ENCODE assay signal across 10 mouse cellular contexts in genomic region chr4:147937021-147937420, GRCm38 (mm10). TPM values are rescaled to one million over a fixed set of nuclear protein-coding genes. Genes with fewer than 3 reads are reported as not detected.
DNase-seq lines count a peak whose midpoint lies in the region; ATAC-seq and TF ChIP-seq lines count a peak whose summit lies in the region.
"Had no signal": no experiment of that assay in that cellular context is flagged by ENCODE, and none has a peak within 500 bp of the region (broad histone marks: within the 10 kb centered on the region; RNA-seq: fewer than 3 reads in every experiment).

No protein-coding gene starts in this region.

- DNase-seq in heart, postnatal 36 days = no peak
- DNase-seq in ES-E14 (ENCODE audit: low read depth, low spot score) = no peak
- no peak for DNase-seq in heart, postnatal 0 days (ENCODE audit: low spot score)
- no peak for DNase-seq in liver, postnatal 0 days
- no peak for DNase-seq in ovary, postnatal 14 days (ENCODE audit: low spot score)
- DNase-seq in cerebellum, postnatal 10 days = no peak
- DNase-seq in urinary bladder, postnatal 25 days (ENCODE audit: low spot score) = no peak

- WGBS in heart, embryonic 11.5 days (ENCODE audit: insufficient replicate concordance) = 53% methylated on average over 3 of the region's 3 CpGs
- WGBS in heart, postnatal 0 days = 41% methylated on average over 3 of the region's 3 CpGs
- 50% methylated on average over 3 of the region's 3 CpGs for WGBS in liver, postnatal 0 days (ENCODE audit: insufficient replicate concordance)

- no peak overlapping the region for H3K27ac ChIP-seq in heart, embryonic 11.5 days (ENCODE audit: low read depth, low read length)
- no peak overlapping the region for H3K27ac ChIP-seq in ES-E14 (ENCODE audit: insufficient read depth, low read depth, low read length, poor library complexity, severe bottlenecking)
- peak overlapping the region; percentile 76 for H3K27ac ChIP-seq in heart, postnatal 0 days (ENCODE audit: low read depth)
- H3K27ac ChIP-seq in liver, postnatal 0 days (ENCODE audit: low read depth) = peak overlapping the region; percentile 81; the same call in 1 of the 2 replicates

- no peak for TF ChIP-seq CTCF in heart, postnatal 0 days (IDR thresholded peaks at IDR 0.05; ENCODE audit: low read depth)
- TF ChIP-seq CTCF in liver, postnatal 0 days (IDR thresholded peaks at IDR 0.05; ENCODE audit: low read depth) = no peak

- in situ Hi-C loops in ES-E14 (cut with MboI; ENCODE audit: low sequenced_read_pairs in 2 of 2, unreplicated experiment in 2 of 2) = no loop called here

- no peaks in the 10 kb centered on the region for H3K9me3 ChIP-seq in heart, embryonic 11.5 days (replicated peaks; ENCODE audit: control insufficient read depth, low read length)
- no peaks in the 10 kb centered on the region for H3K9me3 ChIP-seq in ES-E14 (ENCODE audit: control insufficient read depth, insufficient read depth, low read depth, low read length)
- H3K9me3 ChIP-seq in heart, postnatal 0 days (replicated peaks; ENCODE audit: control insufficient read depth, low read length) = no peaks in the 10 kb centered on the region
- H3K9me3 ChIP-seq in liver, postnatal 0 days (ENCODE audit: low read length) = no peaks in the 10 kb centered on the region

- H3K4me3 ChIP-seq in heart, embryonic 11.5 days (ENCODE audit: low read depth, low read length) = peak overlapping the region; percentile 72
- H3K4me3 ChIP-seq in ES-E14 (ENCODE audit: insufficient read depth in 1 of 2, low read depth in 1 of 2, low read length in 2 of 2, poor library complexity in 1 of 2, severe bottlenecking in 1 of 2) = peak overlapping the region; percentile 68 to 90
- peak overlapping the region; percentile 87 for H3K4me3 ChIP-seq in heart, postnatal 0 days (ENCODE audit: low read depth, low read length)
- H3K4me3 ChIP-seq in liver, postnatal 0 days (ENCODE audit: low read depth, low read length) = peak overlapping the region; percentile 81

- peaks cover 13% of the 10 kb centered on the region for H3K4me1 ChIP-seq in heart, embryonic 11.5 days (ENCODE audit: control insufficient read depth, insufficient read depth, low read length)
- peaks cover 11 to 24% of the 10 kb centered on the region in 2 experiments for H3K4me1 ChIP-seq in ES-E14 (ENCODE audit: control insufficient read depth in 2 of 2, insufficient read depth in 2 of 2, low read length in 2 of 2, poor library complexity in 1 of 2)
- peaks cover 74% of the 10 kb centered on the region for H3K4me1 ChIP-seq in heart, postnatal 0 days (ENCODE audit: control insufficient read depth, insufficient read depth)
- peaks cover 43% of the 10 kb centered on the region for H3K4me1 ChIP-seq in liver, postnatal 0 days (ENCODE audit: insufficient read depth)

- no peaks in the 10 kb centered on the region for H3K36me3 ChIP-seq in heart, embryonic 11.5 days (ENCODE audit: control insufficient read depth, insufficient read depth, low read length)
- no peaks in the 10 kb centered on the region for H3K36me3 ChIP-seq in ES-E14 (ENCODE audit: control insufficient read depth, insufficient read depth, low read length, poor library complexity, severe bottlenecking)
- peaks cover 3% of the 10 kb centered on the region; the same call in 1 of the 2 replicates for H3K36me3 ChIP-seq in heart, postnatal 0 days (replicated peaks; ENCODE audit: control insufficient read depth, insufficient read depth, low read length)
- no peaks in the 10 kb centered on the region for H3K36me3 ChIP-seq in liver, postnatal 0 days (replicated peaks; ENCODE audit: insufficient read depth, low read length)

- H3K9ac ChIP-seq in heart, embryonic 11.5 days (ENCODE audit: low read depth, low read length) = no peak overlapping the region
- H3K9ac ChIP-seq in ES-E14 (ENCODE audit: insufficient read depth, low read depth, low read length, poor library complexity, severe bottlenecking) = peak overlapping the region; percentile 88; the same call in 1 of the 2 replicates
- H3K9ac ChIP-seq in heart, postnatal 0 days (replicated peaks; ENCODE audit: low read depth, low read length) = peak overlapping the region; percentile 88
- H3K9ac ChIP-seq in liver, postnatal 0 days (replicated peaks) = peak overlapping the region; percentile 80

- ATAC-seq in heart, embryonic 11.5 days (replicated peaks; ENCODE audit: insufficient number of reproducible peaks, low FRiP score, low TSS enrichment) = no peak
- ATAC-seq in heart, postnatal 0 days (ENCODE audit: insufficient read depth, low read depth) = no peak
- no peak for ATAC-seq in liver, postnatal 0 days

- H3K27me3 ChIP-seq in heart, embryonic 11.5 days (ENCODE audit: control insufficient read depth, insufficient read depth, low read length) = no peaks in the 10 kb centered on the region
- no peaks in the 10 kb centered on the region for H3K27me3 ChIP-seq in heart, postnatal 0 days (ENCODE audit: control insufficient read depth, insufficient read depth, low read length)
- H3K27me3 ChIP-seq in liver, postnatal 0 days (ENCODE audit: insufficient read depth, low read length) = no peaks in the 10 kb centered on the region

- peak overlapping the region; percentile 87 for H3K4me2 ChIP-seq in heart, embryonic 11.5 days
- peak overlapping the region; percentile 94 for H3K4me2 ChIP-seq in heart, postnatal 0 days (ENCODE audit: low read depth, low read length)
- peak overlapping the region; percentile 89 for H3K4me2 ChIP-seq in liver, postnatal 0 days (ENCODE audit: low read depth, low read length)

- no peak for TF ChIP-seq EP300 in heart, postnatal 0 days (IDR thresholded peaks at IDR 0.05; ENCODE audit: low read depth)
- no peak for TF ChIP-seq EP300 in liver, postnatal 0 days (IDR thresholded peaks at IDR 0.05; ENCODE audit: low read depth)

- intact Hi-C loops in heart, postnatal 36 days (cut with DNase I) = loop anchor here (2.0 kb wide), 1 partner anchor 32 kb away; the partner anchor contains the start of gene Mfn2

TF ChIP-seq in ES-E14, 5 proteins besides CTCF, POLR2A, EP300 and RAD21:
- TF ChIP-seq ZNF384 (IDR thresholded peaks at IDR 0.05; ENCODE audit: low read depth, low read length) (no peak), HCFC1 (IDR thresholded peaks at IDR 0.05; ENCODE audit: borderline replicate concordance, insufficient read depth, low read length) (no peak), MAFK (IDR thresholded peaks at IDR 0.05; ENCODE audit: insufficient read depth, low read depth, low read length) (no peak), ZC3H11A (IDR thresholded peaks at IDR 0.05; ENCODE audit: borderline replicate concordance, low read depth, low read length) (no peak)
TF ChIP-seq in ES-E14: peak in this region for 0.

RNA-seq across cellular contexts. Expression of gene Plod1, which starts 0.5 kb away (rescaled TPM):
- 40.1 and 50.2 TPM in 2 replicates for polyA plus RNA-seq in heart, embryonic 11.5 days (2014; fragmentation: Nextera tagmentation; extraction: Ambion mirVana)
- 10 to 100 TPM; 71.3 to 89.9 TPM for total RNA-seq in heart, postnatal 36 days (2021)
- total RNA-seq in ES-E14 (2012; rRNA removed) = 26.2 and 50.0 TPM in 2 replicates
- total RNA-seq in heart, postnatal 0 days (2014; rRNA removed; ENCODE audit: low replicate concordance) = 84.0 and 107 TPM in 2 replicates
- 48.9 and 55.6 TPM in 2 replicates for polyA plus RNA-seq in heart, postnatal 0 days (2015; fragmentation: Nextera tagmentation; extraction: Ambion mirVana)
- 24.8 and 25.4 TPM in 2 replicates for polyA plus RNA-seq in liver, postnatal 0 days (2015; fragmentation: Nextera tagmentation; extraction: Ambion mirVana)

RNA-seq across cellular contexts. Expression of gene 2510039O18Rik, which starts 3.7 kb away (rescaled TPM):
- 16.4 and 16.5 TPM in 2 replicates for polyA plus RNA-seq in heart, embryonic 11.5 days (2014; fragmentation: Nextera tagmentation; extraction: Ambion mirVana)
- 10 to 100 TPM; 37.2 to 41.2 TPM for total RNA-seq in heart, postnatal 36 days (2021)
- total RNA-seq in ES-E14 (2012; rRNA removed) = 73.5 and 115 TPM in 2 replicates
- 76.2 and 82.2 TPM in 2 replicates for total RNA-seq in heart, postnatal 0 days (2014; rRNA removed; ENCODE audit: low replicate concordance)
- polyA plus RNA-seq in heart, postnatal 0 days (2015; fragmentation: Nextera tagmentation; extraction: Ambion mirVana) = 8.9 and 10.4 TPM in 2 replicates
- 6.5 and 8.5 TPM in 2 replicates for polyA plus RNA-seq in liver, postnatal 0 days (2015; fragmentation: Nextera tagmentation; extraction: Ambion mirVana)

RNA-seq across cellular contexts. Expression of gene Mfn2, which starts 32.5 kb away (rescaled TPM):
- 61.8 and 95.4 TPM in 2 replicates for polyA plus RNA-seq in heart, embryonic 11.5 days (2014; fragmentation: Nextera tagmentation; extraction: Ambion mirVana)
- 100 to 1,000 TPM; 670 to 699 TPM for total RNA-seq in heart, postnatal 36 days (2021)
- 12.4 and 18.6 TPM in 2 replicates for total RNA-seq in ES-E14 (2012; rRNA removed)
- 251 and 256 TPM in 2 replicates for total RNA-seq in heart, postnatal 0 days (2014; rRNA removed; ENCODE audit: low replicate concordance)
- 188 and 230 TPM in 2 replicates for polyA plus RNA-seq in heart, postnatal 0 days (2015; fragmentation: Nextera tagmentation; extraction: Ambion mirVana)
- polyA plus RNA-seq in liver, postnatal 0 days (2015; fragmentation: Nextera tagmentation; extraction: Ambion mirVana) = 12.3 and 14.1 TPM in 2 replicates

RNA-seq across cellular contexts. Expression of gene Nppb, which starts 48.6 kb away (rescaled TPM):
- 305 and 336 TPM in 2 replicates for polyA plus RNA-seq in heart, embryonic 11.5 days (2014; fragmentation: Nextera tagmentation; extraction: Ambion mirVana)
- total RNA-seq in heart, postnatal 36 days (2021) = 100 to 1,000 TPM in 1 of 2 experiments, 10 to 100 TPM in 1; 93.0 to 227 TPM
- 0.95 and 3.8 TPM in 2 replicates for total RNA-seq in ES-E14 (2012; rRNA removed)
- total RNA-seq in heart, postnatal 0 days (2014; rRNA removed; ENCODE audit: low replicate concordance) = 831 and 1,183 TPM in 2 replicates
- 188 and 473 TPM in 2 replicates for polyA plus RNA-seq in heart, postnatal 0 days (2015; fragmentation: Nextera tagmentation; extraction: Ambion mirVana)
- polyA plus RNA-seq in liver, postnatal 0 days (2015; fragmentation: Nextera tagmentation; extraction: Ambion mirVana) = not detected in 2 replicates
- total RNA-seq: layer of hippocampus, postnatal 14 days had no signal
- polyA plus RNA-seq: CD4-positive, CD25-positive, alpha-beta regulatory T cell, adult 4 months had no signal

Comparison
In these comparisons a context has a peak if more than half of its experiments do, and no peak if none do; other contexts are left out.
1. H3K27ac ChIP-seq: peak in heart, postnatal 0 days (single experiment) and liver, postnatal 0 days (single experiment); none in heart, embryonic 11.5 days (single experiment) and ES-E14 (single experiment).
2. RNA of gene Mfn2, which starts 32.5 kb away (total RNA-seq): 670 to 699 TPM in heart, postnatal 36 days and 251 to 256 TPM in heart, postnatal 0 days; 12.4 to 18.6 TPM in ES-E14; every median in the first group is over 10 times any median in the second.
3. Peak in every context shown above with its lines, with median percentiles within 50 percentile points of each other: H3K4me2 ChIP-seq and H3K4me3 ChIP-seq.